Mouse (Mus musculus): ENCODE results near the gene Nsdhl. TPM values are rescaled to one million over a fixed set of nuclear protein-coding genes. Genes with fewer than 3 reads are reported as not detected.

Gene Nsdhl
- 10 to 100 TPM; 22.6 to 30.0 TPM for total RNA-seq (2021)
- long read RNA-seq, experiment 1, transcript Nsdhl-201 (8 exons, 2,168 nt), result major isoform, 15 of 17 reads
- long read RNA-seq, experiment 1, partial matches to known transcripts, result 0 of 17 reads
- long read RNA-seq, experiment 1, other reads (novel, unspliced or antisense), result 2 of 17 reads
- long read RNA-seq, experiment 2, transcript Nsdhl-201 (8 exons, 2,168 nt), result major isoform, 34 of 35 reads
- long read RNA-seq, experiment 2, partial matches to known transcripts, result 0 of 35 reads
- long read RNA-seq, experiment 2, other reads (novel, unspliced or antisense), result 1 of 35 reads

- peak; percentile 80 to 87 for DNase-seq (ENCODE audit: low spot score in 2 of 2)
Observed at GRCm38 (mm10) chrX:72917884-72918681, at the start of gene Nsdhl, which contains the start of gene Cetn2. Gene Nsdhl, plus strand, starts transcription at chrX:72918557. Gene Cetn2, minus strand, starts transcription at chrX:72918411.

GRCm38 (mm10) chrX:72895388-72896054, 22.8 kb upstream of the Nsdhl start:
- DNase-seq (ENCODE audit: low spot score in 2 of 2), result peak; percentile 10 to 43

GRCm38 (mm10) chrX:72896055-72896437, 22.3 kb upstream of the Nsdhl start:
- no peak for DNase-seq (ENCODE audit: low spot score in 2 of 2)

GRCm38 (mm10) chrX:72902530-72902929, 15.8 kb upstream of the Nsdhl start:
- DNase-seq (ENCODE audit: low spot score in 2 of 2), result peak in 1 of 2 experiments; percentile 15

- DNase-seq (ENCODE audit: low spot score in 2 of 2), result no peak
Observed at GRCm38 (mm10) chrX:72907619-72908403, 10.5 kb upstream of the Nsdhl start.

GRCm38 (mm10) chrX:72908404-72908741, 10.0 kb upstream of the Nsdhl start:
- no peak for DNase-seq (ENCODE audit: low spot score in 2 of 2)

- DNase-seq (ENCODE audit: low spot score in 2 of 2), result no peak
Observed at GRCm38 (mm10) chrX:72911611-72912010, 6.7 kb upstream of the Nsdhl start.

- DNase-seq (ENCODE audit: low spot score in 2 of 2), result no peak
Observed at GRCm38 (mm10) chrX:72918682-72919059, 314 bp downstream of the Nsdhl start.

- DNase-seq (ENCODE audit: low spot score in 2 of 2), result no peak
Observed at GRCm38 (mm10) chrX:72921391-72921790, 3.0 kb downstream of the Nsdhl start.

- DNase-seq (ENCODE audit: low spot score in 2 of 2), result no peak
Observed at GRCm38 (mm10) chrX:72953464-72953863, 35.1 kb downstream of the Nsdhl start.

- no peak for DNase-seq (ENCODE audit: low spot score in 2 of 2)
Observed at GRCm38 (mm10) chrX:72956486-72956885, 38.1 kb downstream of the Nsdhl start.

- peak; percentile 19 to 29 for DNase-seq (ENCODE audit: low spot score in 2 of 2)
Observed at GRCm38 (mm10) chrX:72960431-72960830, 42.1 kb downstream of the Nsdhl start.

- DNase-seq (ENCODE audit: low spot score in 2 of 2), result no peak
Observed at GRCm38 (mm10) chrX:72961511-72961910, 43.2 kb downstream of the Nsdhl start.

- DNase-seq (ENCODE audit: low spot score in 2 of 2), result no peak
Observed at GRCm38 (mm10) chrX:72962743-72963142, 44.4 kb downstream of the Nsdhl start.

GRCm38 (mm10) chrX:72982831-72983230, 64.5 kb downstream of the Nsdhl start:
- no peak for DNase-seq (ENCODE audit: low spot score in 2 of 2)

- no peak for DNase-seq (ENCODE audit: low spot score in 2 of 2)
Observed at GRCm38 (mm10) chrX:72985607-72986006, 67.2 kb downstream of the Nsdhl start.

GRCm38 (mm10) chrX:72986841-72987519, 68.6 kb downstream of the Nsdhl start, which contains the start of gene Zfp185:
Gene Zfp185, plus strand, starts transcription at chrX:72987339.
- DNase-seq (ENCODE audit: low spot score in 2 of 2), result no peak

GRCm38 (mm10) chrX:72987520-72987905, 69.2 kb downstream of the Nsdhl start:
- no peak for DNase-seq (ENCODE audit: low spot score in 2 of 2)

- no peak for DNase-seq (ENCODE audit: low spot score in 2 of 2)
Observed at GRCm38 (mm10) chrX:72988431-72988830, 70.1 kb downstream of the Nsdhl start.

GRCm38 (mm10) chrX:72990581-72990980, 72.2 kb downstream of the Nsdhl start:
- no peak for DNase-seq (ENCODE audit: low spot score in 2 of 2)
